8 mouse cellular contexts compared by ENCODE assay signal in the genomic region with DNA sequence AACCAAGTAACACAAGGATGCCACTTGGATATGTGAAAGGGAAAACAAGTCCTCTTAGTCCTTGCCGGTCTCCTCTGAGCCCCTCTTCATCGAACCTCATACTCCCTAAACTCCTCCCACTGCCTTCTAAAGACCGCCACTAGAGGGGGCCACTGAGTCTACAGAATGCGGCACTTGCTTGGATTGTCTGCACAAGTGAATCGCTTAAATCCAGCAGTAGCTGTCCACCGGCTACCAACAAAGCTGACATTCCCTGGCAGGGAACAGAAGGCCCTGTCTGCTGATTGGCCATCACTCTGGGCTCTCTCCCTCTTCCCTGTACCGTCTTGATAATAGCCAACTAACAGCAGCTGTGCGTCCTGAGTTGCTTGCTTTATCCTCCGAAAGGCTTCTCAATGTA. TPM values are rescaled to one million over a fixed set of nuclear protein-coding genes. Genes with fewer than 3 reads are reported as not detected.
DNase-seq lines count a peak whose midpoint lies in the region; ATAC-seq and TF ChIP-seq lines count a peak whose summit lies in the region.

No protein-coding gene starts in this region.

- WGBS in hindbrain, postnatal 0 days, result 6% methylated on average over 9 of the region's 9 CpGs

- no peaks in the 10 kb centered on the region for H3K4me1 ChIP-seq in hindbrain, postnatal 0 days (ENCODE audit: insufficient read depth, low read length)

- peak; percentile 92 for ATAC-seq in hindbrain, postnatal 0 days
- peak; percentile 98 for ATAC-seq in megakaryocyte, adult 5-6 weeks (ENCODE audit: poor library complexity, severe bottlenecking)

- intact Hi-C loops in gastrocnemius, adult 2 months (cut with DNase I), result no loop called here

- no peaks in the 10 kb centered on the region for H3K9me3 ChIP-seq in hindbrain, postnatal 0 days (ENCODE audit: low read length)

- DNase-seq in T-cell, adult 2 months (ENCODE audit: low spot score), result peak; percentile 88
- DNase-seq in cerebellum, postnatal 36 days, result peak; percentile 93 to 97
- peak; percentile 91 for DNase-seq in gastrocnemius, adult 2 months
- peak; percentile 96 for DNase-seq in hindbrain, postnatal 0 days (ENCODE audit: low spot score)
- DNase-seq in left cerebral cortex, adult 18-20 months (ENCODE audit: low spot score in 2 of 2), result peak; percentile 93 to 96
- peak; percentile 97 to 98 for DNase-seq in right cerebral cortex, adult 2 months (ENCODE audit: low spot score in 2 of 2)
- DNase-seq in urinary bladder, postnatal 10 days (ENCODE audit: low spot score), result peak; percentile 73

- no peak overlapping the region for H3K9ac ChIP-seq in hindbrain, postnatal 0 days (replicated peaks; ENCODE audit: low read length)

- no peaks in the 10 kb centered on the region for H3K27me3 ChIP-seq in hindbrain, postnatal 0 days (ENCODE audit: insufficient read depth, low read length)

- no peak overlapping the region; the same call in 1 of the 2 replicates for H3K27ac ChIP-seq in gastrocnemius, adult 2 months
- H3K27ac ChIP-seq in hindbrain, postnatal 0 days, result peak overlapping the region; percentile 67

- no peak; the same call in 1 of the 2 replicates for TF ChIP-seq CTCF in gastrocnemius, adult 2 months (IDR thresholded peaks at IDR 0.05)
- peak; percentile 99 for TF ChIP-seq CTCF in hindbrain, postnatal 0 days (IDR thresholded peaks at IDR 0.05; ENCODE audit: low read depth)

- H3K36me3 ChIP-seq in hindbrain, postnatal 0 days (ENCODE audit: insufficient read depth, low read length), result peaks cover 8% of the 10 kb centered on the region; the same call in 1 of the 2 replicates

- 0 out of 2 replicates have a peak overlapping the region, but pooled peaks have one; percentile 10 for H3K4me2 ChIP-seq in hindbrain, postnatal 0 days (ENCODE audit: low read depth, low read length)

- peak overlapping the region; percentile 38; the same call in 1 of the 2 replicates for H3K4me3 ChIP-seq in gastrocnemius, adult 2 months
- H3K4me3 ChIP-seq in hindbrain, postnatal 0 days (ENCODE audit: low read length), result no peak overlapping the region

RNA-seq across cellular contexts. Expression of gene Gnb3, which starts 7.2 kb away (rescaled TPM):
- total RNA-seq in gastrocnemius, adult 2 months (2021), result 1 to 10 TPM in 1 of 2 experiments, under 1 TPM in 1; 0.75 to 1.4 TPM
- total RNA-seq in hindbrain, postnatal 0 days (2014; rRNA removed), result 0.68 and 0.72 TPM in 2 replicates
- 1.6 and 2.2 TPM in 2 replicates for polyA plus RNA-seq in hindbrain, postnatal 0 days (2015; fragmentation: Nextera tagmentation; extraction: Ambion mirVana)
- total RNA-seq in left cerebral cortex, adult 18-20 months (2021), result under 1 TPM in 1 of 2 experiments, not detected in 1; 0.21 TPM
- total RNA-seq in megakaryocyte, adult 5-6 weeks (2015), result not detected in 2 replicates
- not detected in 2 replicates for total RNA-seq in megakaryocyte, adult 5-6 weeks (2017)

RNA-seq across cellular contexts. Expression of gene P3h3, which starts 10.2 kb away (rescaled TPM):
- 1 to 10 TPM; 4.1 to 7.1 TPM for total RNA-seq in gastrocnemius, adult 2 months (2021)
- total RNA-seq in hindbrain, postnatal 0 days (2014; rRNA removed), result 71.3 and 79.5 TPM in 2 replicates
- 11.3 and 12.0 TPM in 2 replicates for polyA plus RNA-seq in hindbrain, postnatal 0 days (2015; fragmentation: Nextera tagmentation; extraction: Ambion mirVana)
- 10 to 100 TPM; 23.5 to 30.9 TPM for total RNA-seq in left cerebral cortex, adult 18-20 months (2021)
- 0.09 and 0.14 TPM in 2 replicates for total RNA-seq in megakaryocyte, adult 5-6 weeks (2015)
- total RNA-seq in megakaryocyte, adult 5-6 weeks (2017), result 0.61 TPM in 1 of 2 replicates, not detected in the other

RNA-seq across cellular contexts. Expression of gene Gpr162, which starts 16.5 kb away (rescaled TPM):
- total RNA-seq in gastrocnemius, adult 2 months (2021), result not detected
- total RNA-seq in hindbrain, postnatal 0 days (2014; rRNA removed), result 193 and 194 TPM in 2 replicates
- 30.1 and 31.9 TPM in 2 replicates for polyA plus RNA-seq in hindbrain, postnatal 0 days (2015; fragmentation: Nextera tagmentation; extraction: Ambion mirVana)
- total RNA-seq in left cerebral cortex, adult 18-20 months (2021), result 100 to 1,000 TPM; 212 to 232 TPM
- not detected in 2 replicates for total RNA-seq in megakaryocyte, adult 5-6 weeks (2015)
- 0.33 TPM in 1 of 2 replicates, not detected in the other for total RNA-seq in megakaryocyte, adult 5-6 weeks (2017)

RNA-seq across cellular contexts. Expression of gene Cdca3, which starts 18.0 kb away (rescaled TPM):
- under 1 TPM; 0.26 to 0.31 TPM for total RNA-seq in gastrocnemius, adult 2 months (2021)
- 34.7 and 39.9 TPM in 2 replicates for total RNA-seq in hindbrain, postnatal 0 days (2014; rRNA removed)
- 40.9 and 47.3 TPM in 2 replicates for polyA plus RNA-seq in hindbrain, postnatal 0 days (2015; fragmentation: Nextera tagmentation; extraction: Ambion mirVana)
- under 1 TPM; 0.23 to 0.42 TPM for total RNA-seq in left cerebral cortex, adult 18-20 months (2021)
- total RNA-seq in megakaryocyte, adult 5-6 weeks (2015), result 160 and 180 TPM in 2 replicates
- total RNA-seq in megakaryocyte, adult 5-6 weeks (2017), result 168 and 185 TPM in 2 replicates

RNA-seq across cellular contexts. Expression of gene Usp5, which starts 18.0 kb away (rescaled TPM):
- 10 to 100 TPM; 43.4 to 50.1 TPM for total RNA-seq in gastrocnemius, adult 2 months (2021)
- 222 and 233 TPM in 2 replicates for total RNA-seq in hindbrain, postnatal 0 days (2014; rRNA removed)
- 182 and 189 TPM in 2 replicates for polyA plus RNA-seq in hindbrain, postnatal 0 days (2015; fragmentation: Nextera tagmentation; extraction: Ambion mirVana)
- total RNA-seq in left cerebral cortex, adult 18-20 months (2021), result 100 to 1,000 TPM; 204 to 208 TPM
- 31.8 and 32.7 TPM in 2 replicates for total RNA-seq in megakaryocyte, adult 5-6 weeks (2015)
- total RNA-seq in megakaryocyte, adult 5-6 weeks (2017), result 56.3 and 58.5 TPM in 2 replicates

Comparison
In these comparisons a context has a peak if more than half of its experiments do, and no peak if none do; other contexts are left out.
1. RNA of gene Gpr162, which starts 16.5 kb away (total RNA-seq): 212 to 232 TPM in left cerebral cortex, adult 18-20 months and 193 to 194 TPM in hindbrain, postnatal 0 days; 0.33 TPM in megakaryocyte, adult 5-6 weeks and not detected in gastrocnemius, adult 2 months; every median in the first group is over 100 times any median in the second.
2. Peak in every context shown above with its lines, with median percentiles within 50 percentile points of each other: DNase-seq.